Mouse (Mus musculus) G1E-ER4 (cell line): ENCODE measurements around the gene Immp1l. TPM values are rescaled to one million over a fixed set of nuclear protein-coding genes. Genes with fewer than 3 reads are reported as not detected.

ENCODE experiments used
- GATA1 ChIP-seq: IDR thresholded peaks from one replicate; pipeline ENCODE4 v1.8.0; 2012; ENCODE audit warnings: low read length, inconsistent platforms
- polyA plus RNA-seq: library from polyadenylated mRNA; stranded (reverse); fragments of >175 nt; gene quantifications from 2 replicates; pipeline ENCODE4 v1.2.3, GENCODE M21; 2012

The Immp1l gene
- polyA plus RNA-seq: 0.89 and 3.0 TPM in 2 replicates

GRCm38 (mm10) chr2:105903896-105904756, at the start of gene Immp1l, which contains the start of gene Elp4:
Immp1l (plus strand) TSS chr2:105904638.
Elp4 (minus strand) TSS chr2:105904564.
- no peak for TF ChIP-seq GATA1

- no peak for TF ChIP-seq GATA1
Measured at GRCm38 (mm10) chr2:105854740-105855139, 49.7 kb upstream of the Immp1l start.

DNA sequence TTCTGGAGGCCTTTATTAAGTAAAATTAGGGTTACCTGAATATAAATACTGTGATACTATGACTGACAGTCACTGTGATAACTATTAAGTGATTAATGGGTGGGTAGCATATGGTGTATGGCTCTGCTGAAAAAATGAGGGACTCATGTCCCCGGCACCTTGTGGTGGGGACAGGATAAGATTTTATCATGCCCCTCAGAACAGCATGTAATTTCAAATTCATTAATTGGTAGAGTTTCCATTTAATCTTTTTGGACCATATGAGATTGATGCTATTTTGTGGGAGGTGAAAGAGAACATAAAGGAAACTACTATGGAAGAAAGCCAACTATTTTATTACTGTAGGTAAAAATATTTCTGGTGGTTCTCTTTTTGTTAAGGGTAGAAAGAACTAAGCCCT, 31.0 kb upstream of the Immp1l start:
- TF ChIP-seq GATA1: no peak

GRCm38 (mm10) chr2:105890816-105891215, 13.6 kb upstream of the Immp1l start:
- no peak for TF ChIP-seq GATA1

- no peak for TF ChIP-seq GATA1
Measured at GRCm38 (mm10) chr2:105904757-105905146, 314 bp downstream of the Immp1l start.

DNA sequence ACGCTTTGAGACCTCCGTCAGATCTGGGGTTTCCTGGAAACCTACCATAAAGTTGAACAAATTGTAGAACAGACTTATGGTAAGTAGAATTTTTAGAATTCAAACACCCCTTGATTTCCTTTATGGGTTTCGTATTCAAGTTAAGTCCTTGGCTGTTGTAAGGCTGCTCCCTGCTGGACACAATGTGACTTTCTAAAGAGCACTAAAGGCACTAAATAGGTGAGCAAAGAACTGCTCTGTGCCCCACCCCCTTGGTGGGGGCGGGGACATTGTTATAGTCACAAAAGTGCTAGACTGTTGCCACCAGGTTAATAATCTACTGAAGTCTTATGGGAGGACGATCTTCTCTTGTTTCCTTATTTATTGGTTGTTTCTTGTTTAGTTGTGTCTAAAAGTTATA, 3.9 kb downstream of the Immp1l start:
- no peak for TF ChIP-seq GATA1

GRCm38 (mm10) chr2:105910611-105911010, 6.2 kb downstream of the Immp1l start:
- TF ChIP-seq GATA1: no peak

GRCm38 (mm10) chr2:105913655-105914366, 9.4 kb downstream of the Immp1l start:
- no peak for TF ChIP-seq GATA1

DNA sequence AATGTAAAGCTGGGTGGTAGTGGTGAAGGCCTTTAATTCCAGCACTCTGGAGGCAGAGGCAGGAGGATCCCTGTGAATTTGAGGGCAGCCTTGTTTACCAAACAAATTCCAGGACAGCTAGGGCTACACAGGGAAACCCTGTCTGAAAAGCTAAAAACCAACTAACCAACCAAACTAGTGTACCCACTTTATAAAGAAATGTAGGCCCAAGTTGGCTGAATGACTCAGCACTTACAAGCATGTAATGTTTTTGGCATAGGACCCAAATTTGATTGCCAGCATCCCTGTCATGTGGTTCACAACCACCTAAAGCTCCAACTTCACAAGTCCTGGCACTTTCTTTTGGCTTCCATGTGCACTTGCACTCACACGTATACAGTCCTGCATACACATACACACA, 12.2 kb downstream of the Immp1l start:
- TF ChIP-seq GATA1: no peak

DNA sequence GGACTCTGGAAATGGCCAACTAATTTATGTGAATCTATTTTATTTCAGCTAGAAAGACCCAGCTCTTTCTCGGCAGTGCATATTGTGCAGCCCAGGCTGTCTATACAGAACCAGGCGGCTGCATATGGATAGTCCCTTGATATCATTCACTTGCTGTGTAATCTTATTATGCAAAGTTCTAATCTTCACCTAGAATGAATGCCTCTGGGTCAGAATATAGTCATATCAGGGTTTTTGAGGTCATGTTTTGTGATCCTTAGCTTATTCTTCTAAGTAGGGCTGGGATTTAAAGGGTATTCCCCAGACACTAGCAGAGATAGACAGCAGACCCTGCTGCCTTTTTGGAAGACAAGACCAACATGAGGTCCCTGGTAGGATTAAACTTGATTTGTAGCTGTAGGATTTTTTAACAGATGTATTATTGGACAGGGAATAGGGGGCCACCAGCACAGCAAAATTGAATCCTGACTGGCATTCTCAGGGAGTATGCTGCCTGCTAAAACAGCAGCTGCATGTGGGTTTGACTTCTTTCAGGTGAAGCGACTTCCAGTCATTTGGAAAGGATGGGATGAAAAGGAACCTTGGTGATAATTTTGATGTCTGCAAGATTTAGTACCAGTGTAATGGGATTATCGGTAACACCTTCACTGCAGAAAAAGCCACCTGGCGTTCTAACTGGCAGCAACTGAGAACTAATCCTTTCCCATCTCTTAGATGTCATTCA, 13.3 kb downstream of the Immp1l start:
- no peak for TF ChIP-seq GATA1

DNA sequence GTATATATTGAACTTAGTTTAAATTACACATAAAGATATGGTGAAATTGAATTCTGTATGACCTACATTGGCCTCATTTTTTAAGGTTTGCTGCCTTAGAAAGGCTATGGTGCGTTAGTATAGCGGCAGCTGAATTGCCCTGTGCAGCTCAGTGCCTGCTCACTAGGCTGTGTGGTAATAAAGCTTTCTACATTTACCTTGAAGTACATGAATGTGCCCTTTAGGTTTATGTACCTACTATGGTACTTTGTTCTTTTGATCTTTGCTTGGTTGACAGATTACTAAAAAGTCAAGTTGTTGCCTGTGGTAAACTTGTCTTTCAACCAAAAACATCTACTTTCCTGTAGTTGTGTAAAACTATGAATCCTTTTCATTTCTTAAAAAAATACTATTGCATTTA, 45.7 kb downstream of the Immp1l start:
- TF ChIP-seq GATA1: no peak

- TF ChIP-seq GATA1: no peak
Measured at GRCm38 (mm10) chr2:105951350-105951940, 47.0 kb downstream of the Immp1l start.

- no peak for TF ChIP-seq GATA1
Measured at GRCm38 (mm10) chr2:105953862-105954261, 49.4 kb downstream of the Immp1l start.

GRCm38 (mm10) chr2:105963447-105963846, 59.0 kb downstream of the Immp1l start:
- no peak for TF ChIP-seq GATA1

GRCm38 (mm10) chr2:105973941-105974340, 69.5 kb downstream of the Immp1l start:
- no peak for TF ChIP-seq GATA1

DNA sequence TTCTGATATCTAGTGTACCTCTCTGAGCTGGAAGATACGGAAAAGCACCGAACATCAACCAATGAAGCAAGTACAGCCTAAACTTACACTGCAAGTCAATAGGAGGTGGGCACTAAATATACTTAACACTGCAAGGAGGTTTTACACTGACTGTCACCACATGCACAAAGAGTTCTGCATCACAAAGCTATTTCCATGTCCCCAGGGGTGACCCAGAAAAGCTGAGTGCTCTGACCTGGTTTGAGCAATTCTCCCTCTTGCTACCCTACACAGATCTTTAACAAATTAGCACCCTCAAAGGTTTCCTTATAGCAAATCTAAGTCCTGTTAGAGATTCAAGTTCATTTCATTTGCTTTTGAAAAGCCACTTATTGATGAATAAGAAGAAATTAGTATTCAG, 73.6 kb downstream of the Immp1l start:
- no peak for TF ChIP-seq GATA1

- no peak for TF ChIP-seq GATA1
Measured at GRCm38 (mm10) chr2:105985206-105985605, 80.8 kb downstream of the Immp1l start.
